Mouse (Mus musculus): ENCODE data around the gene Arhgap29. TPM values are rescaled to one million over a fixed set of nuclear protein-coding genes. Genes with fewer than 3 reads are reported as not detected.

Gene Arhgap29
- polyA plus RNA-seq, 1 experiment from 2014 or later = 0.23 TPM

DNA sequence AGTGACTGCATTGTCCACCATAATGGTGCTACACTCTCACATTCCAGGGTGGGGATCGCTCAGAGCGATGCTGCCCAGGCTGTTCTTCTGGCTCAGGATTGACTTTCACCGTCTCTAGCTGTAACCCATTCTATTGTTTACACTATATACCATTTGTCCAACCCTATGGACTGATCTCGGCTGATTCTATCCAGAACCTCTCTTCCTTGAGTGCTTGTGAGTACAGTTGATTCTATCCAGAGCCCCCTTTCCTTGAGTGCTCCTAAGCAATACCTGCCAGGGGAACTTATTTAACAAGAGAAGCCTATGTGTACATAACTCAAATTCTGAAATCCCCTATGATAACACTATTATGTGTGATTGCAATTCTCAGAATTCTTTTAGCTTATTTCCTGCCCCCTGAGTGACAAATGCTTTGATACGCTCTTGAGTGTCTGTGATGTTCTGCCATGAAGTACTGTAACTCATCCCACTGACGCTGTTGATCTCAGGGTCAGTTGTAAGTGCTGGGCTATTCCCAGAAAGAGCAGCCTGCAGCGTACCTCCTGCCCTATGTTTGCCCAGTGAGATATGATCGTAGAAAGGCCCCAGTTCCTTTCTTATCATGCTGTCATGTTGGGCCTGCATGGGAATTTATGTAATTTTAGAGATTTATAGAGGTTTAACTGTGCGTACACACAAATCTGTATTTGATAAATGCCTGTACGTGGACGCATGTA is 27.4 kb upstream of the Arhgap29 start:
- WGBS (ENCODE audit: missing documents) = 97% methylated on average over 11 of the region's 11 CpGs

DNA sequence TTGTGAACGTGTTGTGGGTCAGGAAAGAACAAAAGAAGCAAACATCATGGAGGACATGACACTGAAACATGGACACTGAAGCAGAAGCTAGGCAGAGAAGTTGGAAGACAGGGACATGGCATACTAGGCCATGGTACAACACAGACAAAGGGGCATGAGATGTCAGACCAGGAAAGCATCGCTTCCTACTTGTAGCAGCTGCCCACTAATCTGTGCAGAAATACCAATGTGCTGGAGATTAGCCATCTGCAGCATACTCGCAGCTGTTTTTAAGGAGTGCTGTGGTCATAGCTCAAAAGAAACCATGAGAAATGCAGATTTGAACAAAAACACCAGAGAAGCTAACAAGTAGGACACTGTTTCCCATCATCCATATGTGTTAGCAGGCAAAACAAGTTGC is 24.7 kb upstream of the Arhgap29 start:
- H3K36me3 ChIP-seq (ENCODE audit: inconsistent target) = no peaks in the 10 kb centered on the region
- H3K4me3 ChIP-seq (ENCODE audit: inconsistent target) = no peak overlapping the region
- no peaks in the 10 kb centered on the region for H3K79me2 ChIP-seq (ENCODE audit: inconsistent target)
- WGBS (ENCODE audit: missing documents) = 93% methylated on average over 3 of the region's 3 CpGs
- no peak overlapping the region for H3K27ac ChIP-seq

More for the DNA sequence above, 27.4 kb upstream of the Arhgap29 start:
- Histone ChIP-seq H3K79me2 (ENCODE audit: inconsistent target) (no peaks in the 10 kb centered on the region), H3K36me3 (ENCODE audit: inconsistent target) (no peaks in the 10 kb centered on the region), H3K4me3 (ENCODE audit: inconsistent target) (no peak overlapping the region), H3K27ac (no peak overlapping the region)

DNA sequence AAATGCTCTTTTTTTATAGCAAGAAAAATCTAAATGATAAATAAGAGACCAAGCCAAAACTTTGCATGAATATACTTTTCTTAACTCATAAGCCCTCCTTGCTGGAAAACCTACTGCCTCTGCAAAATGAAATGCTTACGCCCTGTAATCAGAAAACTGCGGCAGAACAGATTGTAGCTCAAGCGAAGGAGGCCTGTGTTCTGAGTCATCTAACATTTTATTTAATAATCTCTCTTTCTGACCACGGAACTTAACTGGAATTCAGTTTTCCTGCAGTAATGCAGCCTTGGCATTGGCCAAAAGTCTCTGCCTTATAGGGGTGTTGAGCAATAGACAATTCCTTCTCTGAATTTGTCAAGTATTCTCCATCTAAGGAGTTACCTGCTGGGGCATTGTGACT is 19.5 kb upstream of the Arhgap29 start:
- Histone ChIP-seq H3K27ac (no peak overlapping the region), H3K79me2 (ENCODE audit: inconsistent target) (no peaks in the 10 kb centered on the region), H3K4me3 (ENCODE audit: inconsistent target) (no peak overlapping the region), H3K36me3 (ENCODE audit: inconsistent target) (no peaks in the 10 kb centered on the region)
- 97% methylated on average over 4 of the region's 4 CpGs for WGBS (ENCODE audit: missing documents)

GRCm38 (mm10) chr3:121936241-121936640 is 16.1 kb upstream of the Arhgap29 start:
- no peak overlapping the region for H3K4me3 ChIP-seq (ENCODE audit: inconsistent target)
- H3K79me2 ChIP-seq (ENCODE audit: inconsistent target) = no peaks in the 10 kb centered on the region
- no peak overlapping the region for H3K27ac ChIP-seq
- no peaks in the 10 kb centered on the region for H3K36me3 ChIP-seq (ENCODE audit: inconsistent target)
- 87% methylated on average over 2 of the region's 2 CpGs for WGBS (ENCODE audit: missing documents)

DNA sequence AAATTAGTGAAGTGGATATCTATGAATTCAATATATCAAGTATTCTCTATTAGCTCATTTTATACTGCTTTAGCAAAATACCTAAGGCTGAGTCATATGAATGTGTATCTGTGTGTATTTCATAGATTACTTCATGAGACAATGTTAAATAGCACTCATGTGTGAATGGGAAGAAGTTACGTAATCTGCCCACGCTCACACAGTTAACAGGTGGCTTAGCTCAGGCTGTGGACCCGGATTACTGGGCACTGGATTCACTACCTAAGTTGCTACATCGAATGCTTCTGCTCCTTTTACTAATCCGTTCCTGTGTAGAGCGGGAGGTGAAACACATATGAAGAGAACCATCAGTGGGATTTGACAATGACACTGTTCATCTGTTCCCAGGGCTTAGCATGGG is 15.3 kb upstream of the Arhgap29 start:
- H3K4me3 ChIP-seq (ENCODE audit: inconsistent target) = no peak overlapping the region

DNA sequence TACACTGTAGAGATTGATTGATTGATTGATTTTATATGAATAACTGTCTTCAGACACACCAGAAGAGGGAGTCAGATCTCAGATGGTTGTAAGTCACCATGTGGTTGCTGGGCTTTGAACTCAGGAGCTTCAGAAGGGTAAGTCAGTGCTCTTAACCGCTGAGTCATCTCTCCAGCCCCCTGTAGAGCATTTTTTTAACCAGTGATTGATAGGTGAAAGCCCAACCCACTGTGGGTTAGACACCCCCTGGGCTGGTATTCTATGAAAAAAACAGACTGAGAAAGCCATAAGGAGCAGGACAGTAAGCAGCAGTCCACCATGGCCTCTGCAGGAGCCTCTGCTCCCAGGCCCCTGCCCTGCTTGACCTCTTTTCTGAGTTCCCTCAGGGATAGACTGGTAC is 12.7 kb upstream of the Arhgap29 start:
- Histone ChIP-seq H3K4me3 (ENCODE audit: inconsistent target) (no peak overlapping the region), H3K27ac (no peak overlapping the region), H3K79me2 (ENCODE audit: inconsistent target) (no peaks in the 10 kb centered on the region), H3K36me3 (ENCODE audit: inconsistent target) (no peaks in the 10 kb centered on the region)
- WGBS (ENCODE audit: missing documents) = 55% methylated on average over 1 of the region's 1 CpGs

More for the DNA sequence above, 15.3 kb upstream of the Arhgap29 start:
- H3K36me3 ChIP-seq (ENCODE audit: inconsistent target) = no peaks in the 10 kb centered on the region
- no peaks in the 10 kb centered on the region for H3K79me2 ChIP-seq (ENCODE audit: inconsistent target)
- WGBS (ENCODE audit: missing documents) = 84% methylated on average over 6 of the region's 6 CpGs
- H3K27ac ChIP-seq = no peak overlapping the region

- Histone ChIP-seq H3K79me2 (ENCODE audit: inconsistent target) (no peaks in the 10 kb centered on the region), H3K4me3 (ENCODE audit: inconsistent target) (no peak overlapping the region), H3K27ac (no peak overlapping the region), H3K36me3 (ENCODE audit: inconsistent target) (no peaks in the 10 kb centered on the region)
- 78% methylated on average over 8 of the region's 8 CpGs for WGBS (ENCODE audit: missing documents)
Measured at GRCm38 (mm10) chr3:121940094-121940889, 12.0 kb upstream of the Arhgap29 start.

DNA sequence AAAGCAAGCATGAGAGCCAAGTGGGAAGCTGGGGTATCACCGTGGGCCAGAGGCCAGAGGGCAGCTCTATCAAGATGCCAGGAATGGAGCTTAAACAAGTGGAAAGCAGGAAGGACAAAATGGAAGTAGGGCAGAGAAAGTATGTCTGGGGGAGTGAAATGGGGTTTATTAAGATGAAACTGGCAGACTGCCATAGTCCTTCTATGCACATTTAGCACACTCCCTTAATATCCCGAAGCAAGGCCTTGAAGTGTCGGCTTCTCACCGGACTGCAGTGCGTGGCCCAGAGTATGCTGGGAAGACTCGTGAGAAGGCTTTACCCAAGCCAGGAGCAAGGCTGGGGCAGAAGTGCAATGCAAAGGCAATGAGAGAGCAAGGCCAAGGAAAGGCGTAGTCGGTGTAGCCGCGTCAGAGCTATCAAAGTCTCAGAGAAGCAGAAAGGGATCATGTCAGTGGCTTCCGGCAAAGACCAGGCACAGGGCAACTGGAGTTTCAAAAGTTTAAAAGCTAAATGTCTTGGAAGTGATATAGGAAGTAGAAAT is 11.1 kb upstream of the Arhgap29 start:
- Histone ChIP-seq H3K36me3 (ENCODE audit: inconsistent target) (no peaks in the 10 kb centered on the region), H3K4me3 (ENCODE audit: inconsistent target) (no peak overlapping the region), H3K27ac (no peak overlapping the region), H3K79me2 (ENCODE audit: inconsistent target) (no peaks in the 10 kb centered on the region)
- WGBS (ENCODE audit: missing documents) = 98% methylated on average over 11 of the region's 11 CpGs

- 61% methylated on average over 2 of the region's 2 CpGs for WGBS (ENCODE audit: missing documents)
- Histone ChIP-seq H3K79me2 (ENCODE audit: inconsistent target) (no peaks in the 10 kb centered on the region), H3K27ac (no peak overlapping the region), H3K4me3 (ENCODE audit: inconsistent target) (no peak overlapping the region), H3K36me3 (ENCODE audit: inconsistent target) (no peaks in the 10 kb centered on the region)
Measured at GRCm38 (mm10) chr3:121945957-121946356, 6.4 kb upstream of the Arhgap29 start.

DNA sequence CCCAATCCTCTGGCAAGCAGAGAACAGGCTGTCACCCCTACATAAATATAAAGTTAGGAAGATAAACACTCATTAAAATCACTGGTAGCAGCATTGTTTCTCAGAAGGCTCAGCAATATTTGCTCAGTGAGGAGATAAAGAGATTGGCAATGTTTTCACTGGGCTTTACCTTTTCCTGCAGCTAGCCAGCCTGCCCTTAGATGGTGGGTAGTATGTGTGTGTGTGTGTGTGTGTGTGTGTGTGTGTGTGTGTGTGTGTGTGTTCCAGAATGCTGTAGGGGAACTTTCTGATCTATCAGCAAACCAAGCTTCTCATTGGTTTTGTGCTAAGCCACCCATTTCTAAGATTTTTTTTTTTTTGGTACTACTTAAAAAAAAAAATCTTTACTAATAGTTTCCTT is 5.6 kb upstream of the Arhgap29 start:
- Histone ChIP-seq H3K36me3 (ENCODE audit: inconsistent target) (no peaks in the 10 kb centered on the region), H3K27ac (no peak overlapping the region), H3K4me3 (ENCODE audit: inconsistent target) (no peak overlapping the region), H3K79me2 (ENCODE audit: inconsistent target) (no peaks in the 10 kb centered on the region)

DNA sequence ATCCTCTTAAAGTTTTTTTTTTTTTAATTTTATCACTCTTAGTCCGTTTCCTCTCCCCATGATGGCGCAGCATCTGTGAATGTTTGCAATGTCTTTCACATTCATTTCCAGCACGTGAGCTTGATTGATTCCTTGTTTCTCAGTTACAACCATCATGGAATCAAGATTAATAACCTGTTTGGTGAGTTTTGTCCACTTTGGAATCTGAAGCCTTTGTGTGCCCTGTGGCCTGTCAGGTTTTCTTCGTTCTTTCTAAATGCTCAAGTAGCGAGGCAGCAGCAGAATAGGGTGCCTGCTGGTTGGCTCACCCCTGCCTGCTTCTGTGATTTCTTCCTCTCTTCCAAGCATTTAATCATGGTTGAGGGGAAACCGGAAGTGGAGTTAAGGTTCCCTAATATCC is 2.2 kb upstream of the Arhgap29 start:
- Histone ChIP-seq H3K4me3 (ENCODE audit: inconsistent target) (no peak overlapping the region), H3K36me3 (ENCODE audit: inconsistent target) (no peaks in the 10 kb centered on the region), H3K79me2 (ENCODE audit: inconsistent target) (no peaks in the 10 kb centered on the region), H3K27ac (no peak overlapping the region)
- WGBS (ENCODE audit: missing documents) = 88% methylated on average over 4 of the region's 6 CpGs

DNA sequence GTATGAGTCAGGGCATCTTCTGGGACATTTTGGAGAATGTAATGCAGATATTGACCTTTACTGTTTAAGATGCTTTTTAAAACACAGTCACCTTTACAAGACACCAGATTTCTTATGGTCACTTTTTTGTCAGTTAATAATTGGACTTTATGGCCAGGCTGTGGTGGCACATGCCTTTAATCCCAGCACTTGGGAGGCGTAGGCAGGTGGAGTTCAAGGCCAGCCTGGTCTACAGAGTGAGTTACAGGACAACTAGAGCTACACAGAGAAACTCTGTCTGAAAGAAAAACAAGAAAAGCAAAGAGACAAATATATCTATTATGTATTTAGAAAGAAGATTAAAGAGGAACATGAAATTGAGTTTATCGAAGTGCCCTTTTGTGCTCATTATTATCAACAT is 1.2 kb upstream of the Arhgap29 start:
- H3K36me3 ChIP-seq (ENCODE audit: inconsistent target) = no peaks in the 10 kb centered on the region
- no peak overlapping the region for H3K27ac ChIP-seq
- 92% methylated on average over 2 of the region's 2 CpGs for WGBS (ENCODE audit: missing documents)
- H3K79me2 ChIP-seq (ENCODE audit: inconsistent target) = no peaks in the 10 kb centered on the region
- no peak overlapping the region for H3K4me3 ChIP-seq (ENCODE audit: inconsistent target)

DNA sequence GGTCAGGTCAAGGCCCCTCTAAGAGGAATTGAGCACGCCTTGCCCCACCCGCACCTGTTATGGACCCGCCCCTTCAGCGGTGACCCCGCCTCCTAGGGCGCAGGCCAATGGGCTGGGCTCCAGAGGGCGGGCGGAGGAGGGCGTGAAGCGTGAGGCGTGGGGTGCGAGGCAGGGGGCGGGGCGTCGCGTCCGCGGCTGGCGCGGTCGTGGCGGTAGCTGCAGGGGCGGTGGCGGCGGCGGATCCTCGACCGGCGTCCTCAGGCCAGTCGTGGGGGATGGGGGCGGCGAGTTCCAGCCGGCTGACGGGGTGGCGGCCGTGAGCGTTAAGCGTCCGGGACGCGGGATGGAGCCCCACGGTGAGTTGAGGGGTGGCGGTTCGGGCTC is 700 bp downstream of the Arhgap29 start:
- no peak overlapping the region for H3K4me3 ChIP-seq (ENCODE audit: inconsistent target)
- no peaks in the 10 kb centered on the region for H3K36me3 ChIP-seq (ENCODE audit: inconsistent target)
- H3K79me2 ChIP-seq (ENCODE audit: inconsistent target) = no peaks in the 10 kb centered on the region
- H3K27ac ChIP-seq = no peak overlapping the region
- WGBS (ENCODE audit: missing documents) = under 1% methylated on average over 44 of the region's 44 CpGs

DNA sequence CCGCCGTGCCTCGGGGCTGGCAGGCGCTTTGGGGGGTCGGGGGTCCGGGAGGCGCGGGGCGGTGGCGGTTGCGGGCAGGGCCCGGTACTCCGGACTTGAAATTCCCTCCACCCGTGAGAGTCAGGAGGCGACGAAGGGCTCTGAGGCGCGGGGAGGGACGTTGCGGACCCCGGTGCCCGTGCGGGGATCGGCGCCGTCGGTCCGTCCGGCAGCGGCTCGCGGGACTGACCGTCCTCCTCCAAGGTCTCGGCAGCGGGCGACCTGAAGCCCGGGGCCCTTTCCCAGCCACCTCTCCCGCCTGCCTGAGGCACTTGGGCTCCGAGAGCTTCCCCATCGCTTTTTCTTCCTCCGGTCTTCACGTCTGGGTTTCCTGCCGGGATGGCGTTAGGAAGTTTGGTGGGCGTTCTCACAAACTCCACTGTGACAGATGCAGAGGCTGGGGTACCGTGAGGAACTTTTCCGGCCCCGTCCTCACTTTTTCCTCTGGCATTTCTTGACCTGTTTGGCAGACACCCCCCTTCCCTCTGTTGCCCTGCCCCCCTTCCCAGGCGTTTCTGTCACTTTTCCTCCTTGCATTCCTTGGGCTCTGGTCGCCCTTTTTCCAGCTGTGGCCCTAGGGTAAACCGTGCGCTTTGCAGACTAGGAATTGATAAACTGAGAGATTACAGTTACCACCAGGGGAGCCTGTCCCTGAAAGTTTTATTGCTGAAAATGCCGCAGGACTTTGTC is 1.3 kb downstream of the Arhgap29 start:
- 5% methylated on average over 53 of the region's 53 CpGs for WGBS (ENCODE audit: missing documents)
- H3K4me3 ChIP-seq (ENCODE audit: inconsistent target) = no peak overlapping the region
- H3K36me3 ChIP-seq (ENCODE audit: inconsistent target) = no peaks in the 10 kb centered on the region
- no peaks in the 10 kb centered on the region for H3K79me2 ChIP-seq (ENCODE audit: inconsistent target)
- no peak overlapping the region for H3K27ac ChIP-seq

- Histone ChIP-seq H3K36me3 (ENCODE audit: inconsistent target) (no peaks in the 10 kb centered on the region), H3K27ac (no peak overlapping the region), H3K4me3 (ENCODE audit: inconsistent target) (no peak overlapping the region), H3K79me2 (ENCODE audit: inconsistent target) (no peaks in the 10 kb centered on the region)
- 70% methylated on average over 2 of the region's 2 CpGs for WGBS (ENCODE audit: missing documents)
Measured at GRCm38 (mm10) chr3:121954421-121954820, 2.1 kb downstream of the Arhgap29 start.
